Mouse (Mus musculus): ENCODE measurements around the gene Scd2. TPM values are rescaled to one million over a fixed set of nuclear protein-coding genes. Genes with fewer than 3 reads are reported as not detected.

Scd2 gene
- total and polyA plus RNA-seq, 2 experiments from 2014 or later: 274 to 1,071 TPM

- Histone ChIP-seq H3K27ac (peak overlapping the region; percentile 97), H3K9ac (replicated peaks; ENCODE audit: low read length) (peak overlapping the region; percentile 96), H3K27me3 (ENCODE audit: insufficient read depth, low read length) (no peaks in the 10 kb centered on the region), H3K4me3 (ENCODE audit: low read length) (peak overlapping the region; percentile 95), H3K4me1 (ENCODE audit: insufficient read depth, low read length) (peaks cover 46% of the 10 kb centered on the region), H3K4me2 (ENCODE audit: low read depth, low read length) (peak overlapping the region; percentile 100), H3K36me3 (ENCODE audit: insufficient read depth, low read length) (peaks cover 14% of the 10 kb centered on the region), H3K9me3 (ENCODE audit: low read length) (no peaks in the 10 kb centered on the region)
- peak; percentile 98 for TF ChIP-seq CTCF (IDR thresholded peaks at IDR 0.05; ENCODE audit: low read depth)
- DNase-seq (ENCODE audit: low spot score) (peak; percentile 88), ATAC-seq (peak; percentile 16; the same call in 1 of the 2 replicates)
- WGBS: 6% methylated on average over 4 of the region's 4 CpGs
Observed at GRCm38 (mm10) chr19:44295741-44296140, 2.3 kb downstream of the Scd2 start.

- Histone ChIP-seq H3K4me2 (ENCODE audit: low read depth, low read length) (peak overlapping the region; percentile 100), H3K9ac (replicated peaks; ENCODE audit: low read length) (peak overlapping the region; percentile 96), H3K4me3 (ENCODE audit: low read length) (peak overlapping the region; percentile 95), H3K36me3 (ENCODE audit: insufficient read depth, low read length) (peaks cover 18% of the 10 kb centered on the region), H3K9me3 (ENCODE audit: low read length) (no peaks in the 10 kb centered on the region), H3K4me1 (ENCODE audit: insufficient read depth, low read length) (peaks cover 46% of the 10 kb centered on the region), H3K27ac (no peak overlapping the region), H3K27me3 (ENCODE audit: insufficient read depth, low read length) (no peaks in the 10 kb centered on the region)
- ATAC-seq (no peak), DNase-seq (ENCODE audit: low spot score) (no peak)
- TF ChIP-seq CTCF (IDR thresholded peaks at IDR 0.05; ENCODE audit: low read depth): no peak
- 13% methylated on average over 7 of the region's 7 CpGs for WGBS
Observed at GRCm38 (mm10) chr19:44296186-44296585, 2.7 kb downstream of the Scd2 start.

- Histone ChIP-seq H3K4me3 (ENCODE audit: low read length) (peak overlapping the region; percentile 95), H3K27me3 (ENCODE audit: insufficient read depth, low read length) (no peaks in the 10 kb centered on the region), H3K9ac (replicated peaks; ENCODE audit: low read length) (peak overlapping the region; percentile 96), H3K9me3 (ENCODE audit: low read length) (no peaks in the 10 kb centered on the region), H3K36me3 (ENCODE audit: insufficient read depth, low read length) (peaks cover 28% of the 10 kb centered on the region), H3K27ac (peak overlapping the region; percentile 17), H3K4me1 (ENCODE audit: insufficient read depth, low read length) (peaks cover 38% of the 10 kb centered on the region), H3K4me2 (ENCODE audit: low read depth, low read length) (peak overlapping the region; percentile 100)
- DNase-seq (ENCODE audit: low spot score) (peak; percentile 47), ATAC-seq (no peak)
- WGBS: 27% methylated on average over 8 of the region's 8 CpGs
- TF ChIP-seq CTCF (IDR thresholded peaks at IDR 0.05; ENCODE audit: low read depth): no peak
Observed at GRCm38 (mm10) chr19:44297068-44297760, 3.7 kb downstream of the Scd2 start.

- Histone ChIP-seq H3K4me3 (ENCODE audit: low read length) (peak overlapping the region; percentile 95), H3K4me2 (ENCODE audit: low read depth, low read length) (peak overlapping the region; percentile 100), H3K4me1 (ENCODE audit: insufficient read depth, low read length) (peaks cover 32% of the 10 kb centered on the region), H3K36me3 (ENCODE audit: insufficient read depth, low read length) (peaks cover 34% of the 10 kb centered on the region), H3K27ac (no peak overlapping the region), H3K9ac (replicated peaks; ENCODE audit: low read length) (peak overlapping the region; percentile 96), H3K9me3 (ENCODE audit: low read length) (no peaks in the 10 kb centered on the region), H3K27me3 (ENCODE audit: insufficient read depth, low read length) (no peaks in the 10 kb centered on the region)
- DNase-seq (ENCODE audit: low spot score): no peak
- ATAC-seq: no peak
- WGBS: 48% methylated on average over 9 of the region's 9 CpGs
- no peak for TF ChIP-seq CTCF (IDR thresholded peaks at IDR 0.05; ENCODE audit: low read depth)
Observed at GRCm38 (mm10) chr19:44297862-44298261, 4.4 kb downstream of the Scd2 start.

- WGBS: 75% methylated on average over 9 of the region's 9 CpGs
- Histone ChIP-seq H3K4me1 (ENCODE audit: insufficient read depth, low read length) (peaks cover 30% of the 10 kb centered on the region), H3K27ac (no peak overlapping the region), H3K27me3 (ENCODE audit: insufficient read depth, low read length) (no peaks in the 10 kb centered on the region), H3K4me3 (ENCODE audit: low read length) (peak overlapping the region; percentile 95), H3K4me2 (ENCODE audit: low read depth, low read length) (peak overlapping the region; percentile 100), H3K36me3 (ENCODE audit: insufficient read depth, low read length) (peaks cover 46% of the 10 kb centered on the region), H3K9me3 (ENCODE audit: low read length) (no peaks in the 10 kb centered on the region), H3K9ac (replicated peaks; ENCODE audit: low read length) (peak overlapping the region; percentile 96; the same call in 1 of the 2 replicates)
- ATAC-seq (no peak), DNase-seq (ENCODE audit: low spot score) (no peak)
- TF ChIP-seq CTCF (IDR thresholded peaks at IDR 0.05; ENCODE audit: low read depth): no peak
Observed at GRCm38 (mm10) chr19:44299078-44299477, 5.6 kb downstream of the Scd2 start.

GRCm38 (mm10) chr19:44299902-44300301 lies 6.4 kb downstream of the Scd2 start:
- peaks cover 30% of the 10 kb centered on the region for H3K4me1 ChIP-seq (ENCODE audit: insufficient read depth, low read length)

GRCm38 (mm10) chr19:44300520-44300919 lies 7.0 kb downstream of the Scd2 start:
- no peaks in the 10 kb centered on the region for H3K27me3 ChIP-seq (ENCODE audit: insufficient read depth, low read length)
- H3K27ac ChIP-seq: peak overlapping the region; percentile 36; the same call in 1 of the 2 replicates
- H3K9me3 ChIP-seq (ENCODE audit: low read length): no peaks in the 10 kb centered on the region
- peaks cover 60% of the 10 kb centered on the region for H3K36me3 ChIP-seq (ENCODE audit: insufficient read depth, low read length)
- DNase-seq (ENCODE audit: low spot score): no peak
- peaks cover 30% of the 10 kb centered on the region for H3K4me1 ChIP-seq (ENCODE audit: insufficient read depth, low read length)
- H3K9ac ChIP-seq (replicated peaks; ENCODE audit: low read length): 0 out of 2 replicates have a peak overlapping the region, but pooled peaks have one; percentile 24
- no peak overlapping the region for H3K4me3 ChIP-seq (ENCODE audit: low read length)
- H3K4me2 ChIP-seq (ENCODE audit: low read depth, low read length): peak overlapping the region; percentile 100
- no peak for ATAC-seq
- WGBS: 74% methylated on average over 7 of the region's 7 CpGs
- TF ChIP-seq CTCF (IDR thresholded peaks at IDR 0.05; ENCODE audit: low read depth): no peak

More at GRCm38 (mm10) chr19:44299902-44300301, 6.4 kb downstream of the Scd2 start:
- ATAC-seq: no peak
- Histone ChIP-seq H3K27ac (no peak overlapping the region), H3K9me3 (ENCODE audit: low read length) (no peaks in the 10 kb centered on the region), H3K36me3 (ENCODE audit: insufficient read depth, low read length) (peaks cover 54% of the 10 kb centered on the region), H3K9ac (replicated peaks; ENCODE audit: low read length) (0 out of 2 replicates have a peak overlapping the region, but pooled peaks have one; percentile 24), H3K27me3 (ENCODE audit: insufficient read depth, low read length) (no peaks in the 10 kb centered on the region), H3K4me3 (ENCODE audit: low read length) (no peak overlapping the region), H3K4me2 (ENCODE audit: low read depth, low read length) (peak overlapping the region; percentile 100)
- DNase-seq (ENCODE audit: low spot score): no peak
- TF ChIP-seq CTCF (IDR thresholded peaks at IDR 0.05; ENCODE audit: low read depth): no peak
- 71% methylated on average over 6 of the region's 6 CpGs for WGBS

Data from hindbrain, postnatal 0 days (tissue).